Mouse (Mus musculus) natural killer cell, adult 2 months (primary cell): ENCODE measurements around the gene Wdfy3.
"Not testable (repeated sequence)": the region's sequence is repeated elsewhere in the genome, so short reads cannot be mapped to it uniquely, and the experiment has no call there.

Source experiments
- DNase-seq, 2 experiments: peaks; one replicate each; pipeline ENCODE4 v3.0.0; 2022; ENCODE audit warnings: low spot score in 2 of 2

Gene Wdfy3

GRCm38 (mm10) chr5:101948641-101949040 is 121.1 kb downstream of the Wdfy3 start:
- no peak for DNase-seq

- no peak for DNase-seq
Measured at GRCm38 (mm10) chr5:101945731-101946130, 124.0 kb downstream of the Wdfy3 start.

- peak in 1 of 2 experiments; percentile 12 for DNase-seq
Measured at GRCm38 (mm10) chr5:101937909-101938596, 131.7 kb downstream of the Wdfy3 start.

GRCm38 (mm10) chr5:101937362-101937761 is 132.4 kb downstream of the Wdfy3 start:
- no peak for DNase-seq

GRCm38 (mm10) chr5:101935893-101936292 is 133.8 kb downstream of the Wdfy3 start:
- peak in 1 of 2 experiments; percentile 5 for DNase-seq

GRCm38 (mm10) chr5:101934629-101935028 is 135.1 kb downstream of the Wdfy3 start:
- no peak for DNase-seq

- DNase-seq: no peak
Measured at GRCm38 (mm10) chr5:101932971-101933810, 136.5 kb downstream of the Wdfy3 start.

- DNase-seq: no peak
Measured at GRCm38 (mm10) chr5:101931997-101932396, 137.7 kb downstream of the Wdfy3 start.

GRCm38 (mm10) chr5:101926311-101926710 is 143.4 kb downstream of the Wdfy3 start:
- DNase-seq: no peak

GRCm38 (mm10) chr5:101923710-101924109 is 146.0 kb downstream of the Wdfy3 start:
- no peak for DNase-seq

GRCm38 (mm10) chr5:101919559-101919958 is 150.2 kb downstream of the Wdfy3 start:
- DNase-seq: no peak

- DNase-seq: no peak
Measured at GRCm38 (mm10) chr5:101909468-101909867, 160.3 kb downstream of the Wdfy3 start.

- no peak for DNase-seq
Measured at GRCm38 (mm10) chr5:101905624-101906023, 164.1 kb downstream of the Wdfy3 start.

GRCm38 (mm10) chr5:101904841-101905240 is 164.9 kb downstream of the Wdfy3 start:
- DNase-seq: not testable (repeated sequence)

GRCm38 (mm10) chr5:101902686-101903085 is 167.0 kb downstream of the Wdfy3 start:
- no peak for DNase-seq

GRCm38 (mm10) chr5:101899981-101900380 is 169.7 kb downstream of the Wdfy3 start:
- DNase-seq: no peak

GRCm38 (mm10) chr5:101896784-101897183 is 172.9 kb downstream of the Wdfy3 start:
- no peak for DNase-seq

GRCm38 (mm10) chr5:101895717-101896645 is 173.7 kb downstream of the Wdfy3 start:
- DNase-seq: no peak

- no peak for DNase-seq
Measured at GRCm38 (mm10) chr5:101895119-101895518, 174.6 kb downstream of the Wdfy3 start.

- no peak for DNase-seq
Measured at GRCm38 (mm10) chr5:101893820-101894515, 175.8 kb downstream of the Wdfy3 start.
